Mouse (Mus musculus): ENCODE data around the gene Prss56. TPM values are rescaled to one million over a fixed set of nuclear protein-coding genes. Genes with fewer than 3 reads are reported as not detected.

Gene Prss56
- total RNA-seq, 1 experiment from 2014 or later, result not detected

GRCm38 (mm10) chr1:87185526-87185925 is 2.4 kb downstream of the Prss56 start:
- DNase-seq, result no peak

GRCm38 (mm10) chr1:87186261-87187036 is 3.3 kb downstream of the Prss56 start:
- no peak for DNase-seq

- DNase-seq, result peak; percentile 82
Measured at GRCm38 (mm10) chr1:87187037-87187355, 3.9 kb downstream of the Prss56 start.

- DNase-seq, result no peak
Measured at GRCm38 (mm10) chr1:87190429-87190828, 7.3 kb downstream of the Prss56 start, which contains the start of gene Chrnd. Gene Chrnd, plus strand, starts transcription at chr1:87190607.

- no peak for DNase-seq
Measured at GRCm38 (mm10) chr1:87197296-87197695, 14.2 kb downstream of the Prss56 start.

- no peak for DNase-seq
Measured at GRCm38 (mm10) chr1:87198119-87199065, 15.3 kb downstream of the Prss56 start.

- no peak for DNase-seq
Measured at GRCm38 (mm10) chr1:87200811-87201210, 17.7 kb downstream of the Prss56 start.

- no peak for DNase-seq
Measured at GRCm38 (mm10) chr1:87201848-87202247, 18.7 kb downstream of the Prss56 start.

GRCm38 (mm10) chr1:87203779-87204178 is 20.7 kb downstream of the Prss56 start:
- DNase-seq, result no peak

- no peak for DNase-seq
Measured at GRCm38 (mm10) chr1:87204465-87204864, 21.4 kb downstream of the Prss56 start, which contains the start of gene Chrng. Gene Chrng, plus strand, starts transcription at chr1:87204657.

- DNase-seq, result no peak
Measured at GRCm38 (mm10) chr1:87205038-87205437, 21.9 kb downstream of the Prss56 start.

- no peak for DNase-seq
Measured at GRCm38 (mm10) chr1:87205502-87205901, 22.4 kb downstream of the Prss56 start.

- no peak for DNase-seq
Measured at GRCm38 (mm10) chr1:87206339-87206738, 23.2 kb downstream of the Prss56 start.

GRCm38 (mm10) chr1:87211431-87211830 is 28.3 kb downstream of the Prss56 start:
- DNase-seq, result no peak

- peak; percentile 93 for DNase-seq
Measured at GRCm38 (mm10) chr1:87213735-87214704, 30.9 kb downstream of the Prss56 start, which contains the start of gene Eif4e2. Gene Eif4e2, plus strand, starts transcription at chr1:87213914.

GRCm38 (mm10) chr1:87214748-87215147 is 31.6 kb downstream of the Prss56 start:
- no peak for DNase-seq

- no peak for DNase-seq
Measured at GRCm38 (mm10) chr1:87217938-87218337, 34.8 kb downstream of the Prss56 start.

- no peak for DNase-seq
Measured at GRCm38 (mm10) chr1:87225739-87226138, 42.6 kb downstream of the Prss56 start.

GRCm38 (mm10) chr1:87226409-87227159 is 43.5 kb downstream of the Prss56 start:
- DNase-seq, result no peak

- no peak for DNase-seq
Measured at GRCm38 (mm10) chr1:87227160-87227550, 44.0 kb downstream of the Prss56 start.

- DNase-seq, result no peak
Measured at GRCm38 (mm10) chr1:87230606-87231005, 47.5 kb downstream of the Prss56 start.

All from adrenal gland, postnatal 25 days (tissue).